Mouse (Mus musculus): ENCODE measurements at regions not wholly inside any gene's neighbourhood (a gene's known extent, or its start where the extent isn't known, plus 50 kb on each side); places are given as distances from the start of the nearest gene placed in this dataset.

- peak; percentile 73 for DNase-seq (ENCODE audit: low read depth)
Observed at GRCm38 (mm10) chr3:9884691-9885354, 203.1 kb upstream of the Gm9833 start.

GRCm38 (mm10) chr3:9885565-9885964 lies 202.3 kb upstream of the Gm9833 start:
- DNase-seq (ENCODE audit: low read depth): peak; percentile 58

GRCm38 (mm10) chr3:9886077-9886476 lies 201.8 kb upstream of the Gm9833 start:
- no peak for DNase-seq (ENCODE audit: low read depth)

- DNase-seq (ENCODE audit: low read depth): peak; percentile 77
Observed at GRCm38 (mm10) chr3:9886765-9887626, 200.9 kb upstream of the Gm9833 start.

- no peak for DNase-seq (ENCODE audit: low read depth)
Observed at GRCm38 (mm10) chr3:9887627-9887994, 200.3 kb upstream of the Gm9833 start.

- no peak for DNase-seq (ENCODE audit: low read depth)
Observed at GRCm38 (mm10) chr3:9888051-9888450, 199.9 kb upstream of the Gm9833 start.

DNA sequence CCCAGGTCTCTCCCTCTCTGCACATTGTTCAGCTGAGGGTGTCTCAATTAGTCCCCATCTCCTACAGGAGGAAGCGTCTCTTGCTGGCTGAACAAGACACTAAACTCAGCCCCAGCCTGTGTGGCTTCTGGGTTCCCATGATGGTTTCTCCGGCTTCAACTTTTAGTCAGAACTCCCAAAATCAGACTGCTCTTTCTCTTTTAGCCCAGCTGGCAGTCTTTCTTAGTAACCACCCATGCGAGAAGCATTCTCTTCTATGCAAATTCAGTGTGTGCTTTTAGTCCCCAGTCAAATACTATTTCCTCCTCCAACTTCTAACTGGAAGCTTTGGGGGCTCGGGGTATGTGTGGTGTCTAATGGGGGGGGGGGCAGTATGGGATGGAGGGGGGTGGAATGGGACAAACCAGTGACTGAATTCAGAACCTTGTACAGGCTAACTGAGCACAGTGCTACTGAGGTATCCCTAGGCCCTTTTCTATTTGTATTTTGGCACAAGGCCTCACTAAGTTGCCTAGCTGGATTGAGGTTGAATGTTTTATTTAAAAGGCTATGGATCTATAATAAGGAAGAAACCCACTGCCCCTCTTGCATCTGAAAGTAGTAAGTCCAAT lies 194.9 kb upstream of the Gm9833 start:
- no peak for DNase-seq (ENCODE audit: low read depth)

GRCm38 (mm10) chr3:9895396-9896135 lies 192.3 kb upstream of the Gm9833 start:
- DNase-seq (ENCODE audit: low read depth): peak; percentile 62

DNA sequence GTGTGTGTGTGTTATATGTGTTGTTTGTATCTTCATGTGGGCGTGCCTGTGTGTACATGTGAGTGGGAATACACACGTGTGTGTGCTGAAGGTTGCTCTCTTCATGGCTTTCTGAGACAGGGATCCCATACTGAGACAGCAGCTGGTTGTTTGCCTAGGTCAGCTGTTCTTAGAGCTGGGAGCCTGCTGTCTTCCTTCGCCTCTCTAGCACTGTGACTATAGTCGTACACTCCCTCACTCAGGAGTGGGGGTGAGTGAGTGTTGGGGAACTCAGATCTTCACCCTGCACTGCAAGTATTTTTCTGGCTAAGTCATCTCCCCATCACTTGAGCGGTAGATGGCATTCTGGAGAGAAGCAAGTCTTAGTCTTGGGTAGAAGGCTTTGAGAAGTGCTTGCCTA lies 191.6 kb upstream of the Gm9833 start:
- DNase-seq (ENCODE audit: low read depth): no peak

GRCm38 (mm10) chr3:9901663-9902062 lies 186.2 kb upstream of the Gm9833 start:
- no peak for DNase-seq (ENCODE audit: low read depth)

GRCm38 (mm10) chr3:9913357-9913756 lies 174.6 kb upstream of the Gm9833 start:
- no peak for DNase-seq (ENCODE audit: low read depth)

GRCm38 (mm10) chr3:9916538-9917106 lies 171.3 kb upstream of the Gm9833 start:
- peak; percentile 69 for DNase-seq (ENCODE audit: low read depth)

GRCm38 (mm10) chr3:9920331-9920730 lies 167.6 kb upstream of the Gm9833 start:
- DNase-seq (ENCODE audit: low read depth): no peak

DNA sequence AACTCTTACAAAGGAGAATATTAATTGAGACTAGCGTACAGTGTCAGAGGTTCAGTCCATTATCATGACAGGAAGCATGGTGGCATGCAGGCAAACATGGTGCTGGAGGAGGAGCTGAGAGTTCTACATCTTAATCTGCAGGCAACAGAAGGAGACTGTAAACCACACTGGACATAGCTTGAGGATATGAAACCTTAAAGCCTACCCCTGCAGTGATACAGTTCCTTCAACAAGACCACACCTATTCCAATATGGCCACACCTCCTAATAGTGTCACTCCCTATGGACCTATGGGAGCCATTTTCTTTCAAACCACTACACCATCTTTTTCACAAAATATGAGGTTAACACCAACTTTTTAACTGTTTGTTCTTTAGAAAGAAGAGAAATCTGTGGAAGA lies 166.2 kb upstream of the Gm9833 start:
- no peak for DNase-seq (ENCODE audit: low read depth)

- no peak for DNase-seq (ENCODE audit: low read depth)
Observed at GRCm38 (mm10) chr3:9922541-9923046, 165.3 kb upstream of the Gm9833 start.

DNA sequence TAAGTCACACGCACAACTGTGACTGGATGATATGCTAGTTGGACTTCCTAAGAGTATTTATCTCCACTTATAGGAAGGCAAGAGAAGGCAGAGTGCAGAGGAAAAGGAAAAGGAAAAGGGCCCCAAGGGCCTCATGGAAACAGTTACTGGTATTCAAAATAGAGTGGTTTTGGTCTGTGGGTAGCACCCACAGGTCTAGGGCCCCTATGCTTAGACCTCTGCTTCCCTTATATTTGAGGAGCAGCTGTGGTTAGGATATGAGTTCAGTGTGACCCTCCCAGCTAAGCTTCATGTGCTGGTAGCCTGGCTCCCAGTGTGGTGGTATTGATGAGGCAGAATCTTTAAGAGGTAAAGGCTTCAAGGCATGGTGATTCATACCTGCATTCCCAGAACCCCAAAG lies 163.3 kb upstream of the Gm9833 start:
- DNase-seq (ENCODE audit: low read depth): no peak

GRCm38 (mm10) chr3:9936853-9937441 lies 151.0 kb upstream of the Gm9833 start:
- no peak for DNase-seq (ENCODE audit: low read depth)

DNA sequence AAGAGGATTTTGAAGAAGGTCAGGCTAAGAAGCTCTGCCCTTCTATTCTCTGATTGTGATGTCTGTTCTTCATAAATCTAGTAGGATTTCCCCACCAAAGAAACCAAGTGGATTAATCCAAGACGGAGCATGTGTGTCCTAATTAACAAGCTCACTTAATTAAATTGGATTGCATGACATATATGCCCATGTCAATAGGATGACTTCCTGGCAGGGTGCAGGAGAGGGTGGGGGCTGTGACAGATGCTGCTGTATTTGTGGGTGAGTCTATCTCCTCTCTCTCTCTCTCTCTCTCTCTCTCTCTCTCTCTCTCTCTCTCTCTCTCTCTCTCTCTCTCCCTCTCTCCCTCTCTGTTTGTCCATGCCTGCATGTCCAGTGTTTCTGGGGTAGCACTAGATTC lies 149.3 kb upstream of the Gm9833 start:
- DNase-seq (ENCODE audit: low read depth): no peak

DNA sequence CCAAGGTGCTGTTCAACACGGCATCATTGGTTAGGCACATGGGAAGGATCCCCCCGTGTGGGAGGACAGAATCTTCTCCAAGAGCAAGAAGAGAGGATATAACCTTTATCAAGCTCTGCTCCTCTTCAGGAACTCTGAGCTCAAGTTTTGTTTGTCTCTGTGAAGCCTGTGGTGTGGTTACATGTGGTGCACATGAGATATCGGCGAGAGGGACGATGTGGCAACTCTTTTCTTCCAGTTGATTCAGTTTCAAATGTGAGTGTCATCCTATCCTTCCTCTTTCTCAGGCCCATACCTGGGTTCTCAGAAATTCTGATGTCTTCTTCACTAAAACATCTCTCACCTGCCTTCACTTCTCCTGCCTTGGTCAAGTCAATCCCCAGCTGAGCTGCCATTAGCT lies 145.3 kb upstream of the Gm9833 start:
- DNase-seq (ENCODE audit: low read depth): peak; percentile 47

DNA sequence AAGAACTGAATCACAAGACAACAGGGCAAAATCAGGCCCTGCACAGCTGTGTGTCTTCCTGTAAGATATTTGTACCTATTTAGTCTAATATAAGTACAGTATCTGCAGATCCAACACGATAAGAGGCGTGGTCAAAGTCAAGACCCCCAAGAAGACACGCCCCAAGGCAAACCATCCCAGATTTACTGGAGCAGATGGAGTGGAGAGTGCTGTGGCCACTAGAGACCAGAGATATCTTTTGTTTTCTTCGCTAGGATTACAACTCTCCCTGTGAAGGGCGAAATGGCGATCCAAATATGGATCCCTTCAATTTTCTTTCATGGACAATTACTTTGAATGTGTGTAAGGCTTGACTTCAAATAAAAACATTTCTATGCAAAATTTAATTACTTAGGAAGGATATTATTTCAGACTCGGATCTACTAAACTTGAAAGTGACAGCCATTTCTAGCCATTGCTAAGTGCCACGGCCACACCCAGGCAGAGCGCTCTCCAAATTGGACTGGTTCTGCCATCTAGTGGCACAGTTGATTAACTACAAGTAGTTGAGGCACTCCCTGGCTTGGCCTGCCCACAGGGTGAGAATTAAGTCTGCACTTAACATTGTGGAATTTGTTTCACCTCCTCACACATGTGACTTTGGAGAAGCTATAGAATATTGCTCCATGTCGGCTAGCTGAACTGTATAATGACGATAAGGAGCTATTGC lies 140.4 kb upstream of the Gm9833 start:
- DNase-seq (ENCODE audit: low read depth): peak; percentile 88

DNA sequence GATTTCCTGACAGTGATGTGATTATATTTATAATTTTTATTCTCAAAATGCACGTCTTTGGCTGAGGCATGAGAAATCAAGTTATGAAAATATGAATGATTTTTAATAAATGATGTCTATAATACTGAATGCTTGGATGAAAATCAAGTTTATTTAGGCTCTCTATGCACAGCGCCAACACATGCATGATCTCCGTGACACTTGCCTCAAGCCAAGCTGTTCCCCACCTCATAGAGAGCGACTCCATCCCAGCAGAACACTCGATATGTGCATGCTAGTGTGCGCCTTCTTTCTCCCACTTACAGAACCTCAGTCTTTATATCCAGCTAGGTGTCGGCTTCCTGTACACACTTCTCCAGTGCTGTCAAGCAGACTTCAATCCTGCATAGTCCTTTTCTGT lies 139.8 kb upstream of the Gm9833 start:
- no peak for DNase-seq (ENCODE audit: low read depth)
